Mouse (Mus musculus) adrenal gland (tissue): ENCODE measurements at regions not wholly inside any gene's neighbourhood (a gene's known extent, or its start where the extent isn't known, plus 50 kb on each side); places are given as distances from the start of the nearest gene placed in this dataset.

ENCODE experiments used
- intact Hi-C: fragments of 180-260 bp; cut with DNase I; formaldehyde crosslinking; loops from one replicate; pipeline ENCODE4 v1.15.1; 2025

- intact Hi-C loops, result loop anchor here (5.0 kb wide), 1 partner anchor 687 kb away; no protein-coding TSS in a partner anchor
Measured at GRCm38 (mm10) chr10:72549564-72549963, 105.1 kb upstream of the Zwint start.

GRCm38 (mm10) chr10:72551561-72551960, 103.1 kb upstream of the Zwint start:
- intact Hi-C loops, result no loop called here

GRCm38 (mm10) chr10:72573991-72574652, 80.5 kb upstream of the Zwint start:
- intact Hi-C loops, result no loop called here

- intact Hi-C loops, result no loop called here
Measured at GRCm38 (mm10) chr10:72577713-72578112, 76.9 kb upstream of the Zwint start.

- intact Hi-C loops, result no loop called here
Measured at GRCm38 (mm10) chr10:72578501-72578900, 76.1 kb upstream of the Zwint start.

- intact Hi-C loops, result no loop called here
Measured at GRCm38 (mm10) chr10:72581311-72581710, 73.3 kb upstream of the Zwint start.

GRCm38 (mm10) chr10:72588561-72588960, 66.1 kb upstream of the Zwint start:
- intact Hi-C loops, result no loop called here

GRCm38 (mm10) chr10:72593049-72593448, 61.6 kb upstream of the Zwint start:
- intact Hi-C loops, result no loop called here
